Mouse (Mus musculus) ES-Bruce4 (cell line): ENCODE results near the gene Trim28.

Experiments
- CTCF ChIP-seq: IDR thresholded peaks from one replicate; pipeline ENCODE4 v1.8.1; 2011; ENCODE audit warnings: low read depth, low read length
- EP300 ChIP-seq: IDR thresholded peaks from 2 replicates; pipeline ENCODE4 v1.6.1; 2011; ENCODE audit warnings: low read depth, low read length; ENCODE audit not compliant: insufficient read depth
- POLR2A ChIP-seq: IDR thresholded peaks from one replicate; pipeline ENCODE4 v1.8.1; 2011; ENCODE audit warnings: low read length; ENCODE audit not compliant: insufficient read depth

DNA sequence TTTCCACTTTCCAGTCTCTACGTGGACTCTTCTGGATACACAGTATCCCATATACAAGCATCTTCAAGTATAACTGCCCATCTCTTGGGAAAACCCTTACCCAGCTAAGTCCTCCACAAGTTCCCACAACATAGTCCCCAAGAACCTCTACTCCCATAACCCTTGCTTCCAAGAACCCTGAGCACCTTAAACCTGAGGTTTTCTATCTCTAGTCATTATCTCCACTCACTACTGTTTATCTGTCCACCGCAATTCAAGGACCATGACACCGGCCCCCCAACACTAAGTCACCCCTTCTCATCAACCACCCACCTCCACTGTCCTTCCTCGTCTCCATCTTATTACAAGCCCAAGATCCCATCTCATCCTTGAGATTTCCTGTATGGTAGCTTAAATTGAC lies 37.9 kb downstream of the Trim28 start:
- TF ChIP-seq POLR2A (no peak), CTCF (no peak), EP300 (no peak)
